11 mouse cellular contexts compared by ENCODE assay signal in the genomic region with DNA sequence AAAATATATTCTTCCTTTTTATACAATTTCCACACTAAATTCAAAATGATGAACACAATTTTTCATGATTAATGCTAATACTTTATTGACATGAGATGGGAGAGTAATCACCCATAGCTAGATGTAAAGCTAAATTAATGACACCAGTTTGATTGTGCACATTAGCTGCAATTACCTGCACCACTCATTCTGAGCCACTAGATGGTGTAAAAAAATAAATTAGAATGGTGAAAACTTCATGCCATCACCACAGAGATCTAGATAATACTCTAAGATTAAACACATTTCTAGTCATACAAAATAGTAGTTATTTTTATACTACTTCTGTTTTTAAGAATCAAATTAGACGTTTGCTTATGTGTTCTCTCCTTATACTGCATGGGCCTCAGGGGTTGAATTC.
DNase-seq lines count a peak whose midpoint lies in the region; ATAC-seq and TF ChIP-seq lines count a peak whose summit lies in the region.
"Had no signal": no experiment of that assay in that cellular context is flagged by ENCODE, and none has a peak within 500 bp of the region (broad histone marks: within the 10 kb centered on the region; RNA-seq: fewer than 3 reads in every experiment).

No protein-coding gene starts in this region.

- no peaks in the 10 kb centered on the region for H3K4me1 ChIP-seq in intestine, postnatal 0 days (replicated peaks; ENCODE audit: control insufficient read depth, insufficient read depth, low read length)
- peaks cover 3% of the 10 kb centered on the region; the same call in 1 of the 2 replicates for H3K4me1 ChIP-seq in intestine, embryonic 15.5 days (replicated peaks)
- H3K4me1 ChIP-seq: limb, embryonic 15.5 days had no signal

- peak; percentile 53 for DNase-seq in lung, postnatal 36 days
- no peak for DNase-seq in lung, postnatal 4 days
- no peak for DNase-seq in Patski (ENCODE audit: low read depth, low spot score)
- DNase-seq in adrenal gland, adult 18-20 months (ENCODE audit: low spot score in 2 of 2) = no peak
- DNase-seq in layer of hippocampus, postnatal 25 days (ENCODE audit: extremely low spot score in 1 of 2, low spot score in 1 of 2) = no peak
- DNase-seq: heart, postnatal 4 days; layer of hippocampus, adult 9-11 months had no signal

- H3K9ac ChIP-seq in intestine, postnatal 0 days (ENCODE audit: low read depth, low read length) = no peak overlapping the region
- H3K9ac ChIP-seq in intestine, embryonic 15.5 days = no peak overlapping the region
- H3K9ac ChIP-seq: limb, embryonic 15.5 days had no signal

- WGBS in intestine, postnatal 0 days = 22% methylated on average over 1 of the region's 1 CpGs
- WGBS in intestine, embryonic 15.5 days = 19% methylated on average over 1 of the region's 1 CpGs

- peak; percentile 70 for TF ChIP-seq CTCF in intestine, postnatal 0 days (IDR thresholded peaks at IDR 0.05; ENCODE audit: low read depth)
- TF ChIP-seq CTCF in Patski (IDR thresholded peaks at IDR 0.05) = peak; percentile 54

- in situ Hi-C loops in Patski (cut with MboI; ENCODE audit: low pct_unique_long_range_greater_than_20kb) = loop anchor here (5.0 kb wide), 1 partner anchor 336 kb away; a partner anchor contains a TSS

- CTCF ChIA-PET in Patski (lab: Charles Lee) = no interaction called here

- H3K4me3 ChIP-seq in intestine, postnatal 0 days (ENCODE audit: low read depth, low read length) = no peak overlapping the region
- H3K4me3 ChIP-seq in intestine, embryonic 15.5 days (replicated peaks) = no peak overlapping the region
- H3K4me3 ChIP-seq: limb, embryonic 15.5 days had no signal

- no peaks in the 10 kb centered on the region for H3K36me3 ChIP-seq in intestine, postnatal 0 days (ENCODE audit: control insufficient read depth, insufficient read depth)
- no peaks in the 10 kb centered on the region for H3K36me3 ChIP-seq in intestine, embryonic 15.5 days
- H3K36me3 ChIP-seq: limb, embryonic 15.5 days had no signal

- ATAC-seq in intestine, postnatal 0 days = no peak
- no peak for ATAC-seq in intestine, embryonic 15.5 days
- ATAC-seq in Patski = no peak
- ATAC-seq in megakaryocyte-erythroid progenitor cell, adult 5-6 weeks (replicated peaks; ENCODE audit: low FRiP score, low TSS enrichment, poor library complexity, severe bottlenecking) = peak; percentile 65

- no peaks in the 10 kb centered on the region for H3K9me3 ChIP-seq in intestine, postnatal 0 days (ENCODE audit: control insufficient read depth)
- H3K9me3 ChIP-seq in intestine, embryonic 15.5 days = no peaks in the 10 kb centered on the region
- H3K9me3 ChIP-seq: limb, embryonic 15.5 days had no signal

- H3K27ac ChIP-seq in intestine, postnatal 0 days (ENCODE audit: low read depth, low read length) = no peak overlapping the region
- no peak overlapping the region for H3K27ac ChIP-seq in intestine, embryonic 15.5 days
- H3K27ac ChIP-seq: limb, embryonic 15.5 days had no signal

- H3K4me2 ChIP-seq in intestine, postnatal 0 days (replicated peaks; ENCODE audit: low read depth) = no peak overlapping the region
- H3K4me2 ChIP-seq in intestine, embryonic 15.5 days (replicated peaks) = no peak overlapping the region
- H3K4me2 ChIP-seq: limb, embryonic 15.5 days had no signal

- POLR2A ChIA-PET in Patski (lab: Charles Lee) = no interaction called here

- no peaks in the 10 kb centered on the region for H3K27me3 ChIP-seq in intestine, postnatal 0 days (replicated peaks; ENCODE audit: control insufficient read depth, insufficient read depth, low read length)
- H3K27me3 ChIP-seq in intestine, embryonic 15.5 days (replicated peaks) = no peaks in the 10 kb centered on the region
- no peaks in the 10 kb centered on the region for H3K27me3 ChIP-seq in Patski
